ENCODE assay signal across 10 mouse cellular contexts in genomic region chr9:117423259-117423658, GRCm38 (mm10).
"Had no signal": no experiment of that assay in that cellular context is flagged by ENCODE, and none has a peak within 500 bp of the region (broad histone marks: within the 10 kb centered on the region; RNA-seq: fewer than 3 reads in every experiment).

No protein-coding gene starts in this region.

- ATAC-seq: midbrain, embryonic 13.5 days had no signal

- H3K4me3 ChIP-seq: hindbrain, embryonic 15.5 days; layer of hippocampus, adult 2 months; limb, embryonic 13.5 days; liver, embryonic 15.5 days; midbrain, embryonic 13.5 days had no signal

- H3K9ac ChIP-seq: hindbrain, embryonic 15.5 days; limb, embryonic 13.5 days; liver, embryonic 15.5 days; midbrain, embryonic 13.5 days had no signal

- H3K4me2 ChIP-seq: hindbrain, embryonic 15.5 days; limb, embryonic 13.5 days; liver, embryonic 11.5 days; liver, embryonic 15.5 days; midbrain, embryonic 13.5 days had no signal

- H3K4me1 ChIP-seq: hindbrain, embryonic 15.5 days; limb, embryonic 13.5 days; liver, embryonic 15.5 days; midbrain, embryonic 13.5 days had no signal

- H3K27ac ChIP-seq: hindbrain, embryonic 15.5 days; kidney, postnatal 0 days; layer of hippocampus, adult 2 months; limb, embryonic 13.5 days; liver, embryonic 15.5 days; midbrain, embryonic 13.5 days had no signal

- H3K27me3 ChIP-seq: hindbrain, embryonic 15.5 days; limb, embryonic 13.5 days; liver, embryonic 15.5 days; midbrain, embryonic 13.5 days had no signal

- H3K9me3 ChIP-seq: hindbrain, embryonic 15.5 days; limb, embryonic 13.5 days; liver, embryonic 15.5 days; midbrain, embryonic 13.5 days had no signal

- H3K36me3 ChIP-seq: hindbrain, embryonic 15.5 days; limb, embryonic 13.5 days; liver, embryonic 15.5 days; midbrain, embryonic 13.5 days had no signal

- DNase-seq: lung, adult 2 months; right cerebral cortex, postnatal 14 days; thymus, postnatal 36 days had no signal
